Mouse (Mus musculus) neutrophil, adult 65 days (primary cell): ENCODE data around the gene Edem2. TPM values are rescaled to one million over a fixed set of nuclear protein-coding genes. Genes with fewer than 3 reads are reported as not detected.

ENCODE experiments used
- total RNA-seq: library from RNA; stranded (reverse); gene quantifications from 2 replicates; pipeline ENCODE4 v1.2.4, GENCODE M21; 2023

Gene Edem2
- 32.5 and 42.7 TPM in 2 replicates for total RNA-seq

GRCm38 (mm10) chr2:155729158-155729645, at the start of gene Edem2:
Gene Edem2 (minus strand): TSS chr2:155729475.

GRCm38 (mm10) chr2:155774927-155775684, 45.8 kb upstream of the Edem2 start, which contains the start of gene Mmp24:
Gene Mmp24 (plus strand): TSS chr2:155775342.

DNA sequence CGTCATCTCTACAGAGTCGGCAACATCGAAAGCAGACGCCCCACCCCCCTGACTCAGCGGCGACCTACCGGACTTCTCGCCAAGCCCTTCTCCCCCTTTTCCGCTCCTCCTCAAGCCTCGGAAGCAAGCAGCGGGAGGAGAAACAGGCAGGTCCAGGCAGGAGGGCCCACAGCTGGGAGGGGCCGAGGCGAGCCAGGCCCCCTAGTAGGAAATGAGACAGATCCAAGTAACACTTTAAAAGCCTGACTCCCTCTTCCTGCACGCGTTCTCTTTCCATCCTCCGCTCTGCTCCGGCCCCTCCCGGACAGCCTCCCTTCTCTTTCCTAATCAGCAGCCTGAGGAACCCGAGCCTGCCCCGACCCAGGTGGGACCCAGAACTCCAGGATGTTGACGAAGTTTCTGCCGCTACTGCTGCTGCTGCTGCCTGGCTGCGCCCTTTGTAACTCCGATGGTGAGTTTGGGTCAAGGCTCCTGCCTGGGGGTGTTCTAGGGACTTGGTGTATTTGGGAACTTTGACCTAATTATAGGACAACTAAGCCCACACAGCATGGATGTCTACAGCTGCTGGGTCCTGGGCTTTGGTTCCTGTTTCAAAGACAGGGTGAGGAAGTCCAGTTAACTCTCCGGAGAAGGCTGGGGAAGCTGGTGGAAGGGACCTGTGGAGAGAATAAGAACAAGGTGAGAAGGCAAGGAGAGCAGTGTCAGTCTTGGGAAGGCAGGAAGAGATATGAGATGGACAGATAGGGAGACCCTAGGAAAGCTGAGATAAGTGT, 21.9 kb upstream of the Edem2 start, which contains the start of gene Procr:
TSS of gene Procr (plus strand) at position 104 of the 773 bp plus-strand sequence.

GRCm38 (mm10) chr2:155735766-155736165, 6.5 kb upstream of the Edem2 start, which contains the start of gene Gm17581:
Gene Gm17581 (minus strand): TSS chr2:155735866.

GRCm38 (mm10) chr2:155691723-155692493, 37.4 kb downstream of the Edem2 start, which contains the start of gene Trpc4ap:
Gene Trpc4ap (minus strand): TSS chr2:155692384.

Other genes starting within 250 kb of the Edem2 start
- gene Acss2, start 211.5 kb downstream of the Edem2 start, total RNA-seq, result 4.9 and 5.4 TPM in 2 replicates
- not detected in 2 replicates for gene Ggt7, start 211.2 kb downstream of the Edem2 start, total RNA-seq
- 9.7 and 14.6 TPM in 2 replicates for gene Gss, start 136.7 kb downstream of the Edem2 start, total RNA-seq
- not detected in 2 replicates for gene Myh7b, start 118.3 kb downstream of the Edem2 start, total RNA-seq
- gene Trpc4ap, start 37.1 kb downstream of the Edem2 start, total RNA-seq, result 116 and 139 TPM in 2 replicates
- gene Gm17581, start 6.4 kb upstream of the Edem2 start, total RNA-seq, result not detected in 2 replicates
- not detected in 2 replicates for gene Procr, start 21.6 kb upstream of the Edem2 start, total RNA-seq
- gene Mmp24, start 45.9 kb upstream of the Edem2 start, total RNA-seq, result not detected in 2 replicates
- 8.4 and 9.0 TPM in 2 replicates for gene BC029722, start 90.0 kb upstream of the Edem2 start, total RNA-seq
- 71.4 and 79.8 TPM in 2 replicates for gene Eif6, start 97.5 kb upstream of the Edem2 start, total RNA-seq
- not detected in 2 replicates for gene Fam83c, start 105.4 kb upstream of the Edem2 start, total RNA-seq
- 9.8 and 13.0 TPM in 2 replicates for gene Uqcc1, start 200.8 kb upstream of the Edem2 start, total RNA-seq
- gene Gm15557, start 211.3 kb upstream of the Edem2 start, total RNA-seq, result not detected in 2 replicates
- not detected in 2 replicates for gene Gdf5, start 215.9 kb upstream of the Edem2 start, total RNA-seq
- gene Cep250, start 227.0 kb upstream of the Edem2 start, total RNA-seq, result 57.4 and 85.4 TPM in 2 replicates